Mouse (Mus musculus): ENCODE measurements around the gene Efcab7.

Efcab7 gene

DNA sequence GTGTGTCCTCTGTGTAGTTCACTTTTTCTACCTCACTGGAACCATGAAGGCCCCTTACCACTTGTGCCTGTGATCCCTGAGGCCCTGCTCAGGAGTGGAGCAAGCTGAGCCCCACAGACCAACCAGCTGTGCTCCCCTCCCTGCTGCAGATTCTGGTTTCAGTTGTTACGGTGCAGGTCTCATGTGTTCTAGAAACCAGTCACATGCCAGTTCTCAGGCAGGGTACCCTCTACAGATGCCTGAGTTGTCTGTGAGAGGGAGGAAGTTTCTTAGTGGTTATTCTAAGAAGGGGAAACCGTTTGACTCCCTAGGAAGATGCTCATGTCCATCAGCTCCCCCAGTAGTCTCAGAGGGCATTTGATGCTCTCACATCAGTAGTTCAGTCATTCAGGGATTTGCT, 115.6 kb downstream of the Efcab7 start:
- no peak for ATAC-seq (ENCODE audit: low TSS enrichment)

DNA sequence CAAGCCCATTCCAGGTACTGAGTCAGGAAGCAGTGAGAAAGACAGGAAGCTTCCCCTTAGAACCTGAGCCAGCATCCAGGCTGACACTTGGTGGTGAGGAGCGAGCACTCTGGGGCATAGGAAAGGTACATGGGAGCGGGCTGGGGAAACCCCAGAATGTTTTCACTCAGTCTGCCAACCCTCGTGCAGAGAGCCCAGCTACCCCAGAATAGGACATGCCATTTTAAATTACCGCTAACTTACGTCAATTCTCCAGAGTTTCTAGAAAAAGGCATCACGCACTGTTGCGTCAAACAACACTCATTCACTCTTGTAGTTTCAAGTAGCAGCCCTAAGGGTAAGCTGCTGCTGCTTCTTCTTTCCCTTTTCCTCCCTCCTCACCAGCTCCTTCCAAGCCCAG, 116.0 kb downstream of the Efcab7 start:
- ATAC-seq (ENCODE audit: low TSS enrichment): no peak

GRCm38 (mm10) chr4:99946516-99946915, 117.5 kb downstream of the Efcab7 start:
- ATAC-seq (ENCODE audit: low TSS enrichment): no peak

GRCm38 (mm10) chr4:99947192-99947591, 118.2 kb downstream of the Efcab7 start:
- ATAC-seq (ENCODE audit: low TSS enrichment): peak; percentile 66

GRCm38 (mm10) chr4:99947896-99948295, 118.9 kb downstream of the Efcab7 start:
- ATAC-seq (ENCODE audit: low TSS enrichment): no peak

- ATAC-seq (ENCODE audit: low TSS enrichment): no peak
These were observed 124.9 kb downstream of the Efcab7 start for GRCm38 (mm10) chr4:99953904-99954303.

DNA sequence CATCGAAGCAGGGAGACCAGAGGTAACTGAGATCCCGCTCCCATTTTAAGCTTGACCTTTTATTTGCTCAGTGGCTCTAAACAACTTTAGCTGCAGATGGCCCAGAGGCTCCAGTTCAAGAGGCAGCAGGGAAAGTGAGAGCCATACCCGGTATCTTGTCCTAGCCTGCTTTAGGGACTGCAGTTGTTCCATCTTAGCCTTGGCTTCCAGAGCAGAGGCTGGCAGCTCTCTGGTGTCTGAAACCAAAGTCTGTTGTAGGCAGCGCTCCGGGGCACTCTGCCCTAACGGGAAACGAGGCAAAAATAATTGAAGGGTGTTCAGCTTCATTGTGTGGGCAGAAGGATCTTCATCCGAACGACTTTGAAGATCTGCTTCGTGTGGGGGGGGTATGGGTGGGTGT, 126.4 kb downstream of the Efcab7 start:
- ATAC-seq (ENCODE audit: low TSS enrichment): no peak

GRCm38 (mm10) chr4:99957186-99957585, 128.2 kb downstream of the Efcab7 start:
- no peak for ATAC-seq (ENCODE audit: low TSS enrichment)

DNA sequence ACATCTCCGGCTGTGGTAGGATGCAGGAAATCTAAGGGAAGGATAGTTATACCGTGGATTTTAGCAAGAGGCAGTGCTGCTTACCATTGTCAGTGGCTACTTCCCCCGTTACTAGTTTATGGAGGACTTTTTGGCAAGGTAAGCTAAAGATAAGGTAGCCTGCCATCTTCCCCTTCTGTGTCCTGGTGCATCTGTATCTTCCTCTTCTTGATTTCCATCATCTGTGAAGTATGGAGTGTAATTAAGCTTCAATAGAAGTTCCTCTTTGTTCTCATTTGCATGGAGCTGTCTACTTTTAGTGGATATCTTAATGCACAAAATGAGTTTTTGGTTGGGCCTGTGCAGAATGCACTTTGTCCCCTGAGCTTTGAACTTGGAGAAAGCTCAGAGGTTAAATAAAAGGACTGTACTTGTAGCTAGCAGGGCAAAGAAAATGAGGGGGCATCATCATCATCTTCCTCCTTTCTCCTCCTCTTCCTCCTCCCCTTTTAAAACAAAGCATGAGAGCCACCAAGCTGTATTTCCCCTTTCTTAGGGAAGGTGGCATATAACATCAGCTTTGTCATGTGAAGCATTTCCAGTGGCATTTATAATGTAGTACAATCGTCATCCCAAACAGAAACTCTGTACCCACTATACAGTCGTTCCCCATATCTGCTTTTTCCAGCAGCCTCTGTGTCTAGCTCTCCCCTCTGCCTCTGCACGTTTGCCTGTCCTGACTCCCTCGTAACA, 129.3 kb downstream of the Efcab7 start:
- ATAC-seq (ENCODE audit: low TSS enrichment): no peak

DNA sequence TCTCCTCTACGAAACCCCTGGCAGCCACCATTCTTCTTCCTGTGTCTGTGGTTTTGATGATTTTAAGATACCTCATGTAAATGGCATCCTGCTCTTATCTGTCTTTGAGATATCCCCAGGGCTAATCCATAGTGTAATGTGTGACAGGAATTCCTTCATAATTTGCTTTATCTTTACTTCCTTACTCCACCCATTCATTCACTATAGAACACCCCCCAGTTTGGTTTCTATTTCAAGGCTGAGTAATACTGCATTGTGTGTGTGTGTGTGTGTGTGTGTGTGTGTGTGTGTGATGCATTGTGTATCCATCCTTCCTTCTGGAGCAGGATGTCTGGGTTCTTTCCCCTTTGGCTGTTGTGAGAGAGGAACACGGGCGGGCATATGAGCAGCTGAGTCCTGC, 130.3 kb downstream of the Efcab7 start:
- no peak for ATAC-seq (ENCODE audit: low TSS enrichment)

Measured in frontal cortex, adult (tissue).